Mouse (Mus musculus): Measurements from ENCODE around the gene Rab3gap1.

The Rab3gap1 gene

DNA sequence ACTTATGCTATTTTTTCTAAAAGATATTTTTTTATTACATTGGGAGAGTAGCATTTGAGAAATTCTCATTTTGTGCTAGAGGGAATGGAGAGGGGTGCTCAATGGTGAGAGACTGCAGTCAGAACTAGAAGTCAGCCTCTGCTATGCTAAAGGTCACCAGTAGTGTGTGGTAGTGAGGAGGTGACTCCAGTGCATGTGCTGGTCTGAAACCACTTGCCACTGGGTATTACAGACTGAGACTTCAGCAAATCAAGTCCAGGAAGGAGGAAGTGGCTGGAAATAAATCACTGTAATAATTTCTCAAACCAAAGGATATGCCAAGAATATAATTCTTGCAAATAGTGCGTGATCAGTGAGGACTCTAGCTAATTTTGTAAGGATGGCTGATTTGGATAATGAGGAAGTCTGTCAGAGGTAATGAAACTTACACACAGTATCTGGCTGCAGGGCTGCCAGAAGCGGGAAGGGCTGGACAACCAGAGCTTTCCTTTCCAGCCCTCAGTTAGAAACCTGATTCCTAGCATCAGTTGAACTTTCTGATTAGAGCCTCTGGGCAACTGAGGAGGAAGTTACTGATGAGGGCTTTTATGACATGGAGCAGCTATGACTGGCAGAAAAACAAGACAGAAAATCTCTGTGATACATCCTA lies 112.5 kb downstream of the Rab3gap1 start:
- no peak for DNase-seq (ENCODE audit: low read depth, low spot score)

DNA sequence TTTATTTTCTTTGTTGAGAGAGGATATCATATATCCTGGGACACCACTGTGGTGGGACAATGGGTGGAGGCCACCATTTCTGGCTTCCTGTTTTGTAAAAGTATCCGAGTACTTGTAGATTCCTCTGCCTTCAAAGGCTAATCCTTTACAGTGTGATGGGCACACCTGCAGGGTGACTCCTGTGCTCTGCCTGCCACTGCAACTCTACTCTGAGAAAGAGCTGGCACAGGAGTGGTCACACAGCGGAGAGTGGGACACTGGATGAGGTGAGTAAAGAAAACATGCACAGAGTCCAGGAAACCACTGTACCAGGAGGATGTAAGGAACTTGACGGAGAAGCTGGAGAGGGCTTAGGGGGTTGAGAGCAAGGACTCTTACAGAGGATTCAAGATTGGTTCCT lies 113.7 kb downstream of the Rab3gap1 start:
- DNase-seq (ENCODE audit: low read depth, low spot score) = no peak

DNA sequence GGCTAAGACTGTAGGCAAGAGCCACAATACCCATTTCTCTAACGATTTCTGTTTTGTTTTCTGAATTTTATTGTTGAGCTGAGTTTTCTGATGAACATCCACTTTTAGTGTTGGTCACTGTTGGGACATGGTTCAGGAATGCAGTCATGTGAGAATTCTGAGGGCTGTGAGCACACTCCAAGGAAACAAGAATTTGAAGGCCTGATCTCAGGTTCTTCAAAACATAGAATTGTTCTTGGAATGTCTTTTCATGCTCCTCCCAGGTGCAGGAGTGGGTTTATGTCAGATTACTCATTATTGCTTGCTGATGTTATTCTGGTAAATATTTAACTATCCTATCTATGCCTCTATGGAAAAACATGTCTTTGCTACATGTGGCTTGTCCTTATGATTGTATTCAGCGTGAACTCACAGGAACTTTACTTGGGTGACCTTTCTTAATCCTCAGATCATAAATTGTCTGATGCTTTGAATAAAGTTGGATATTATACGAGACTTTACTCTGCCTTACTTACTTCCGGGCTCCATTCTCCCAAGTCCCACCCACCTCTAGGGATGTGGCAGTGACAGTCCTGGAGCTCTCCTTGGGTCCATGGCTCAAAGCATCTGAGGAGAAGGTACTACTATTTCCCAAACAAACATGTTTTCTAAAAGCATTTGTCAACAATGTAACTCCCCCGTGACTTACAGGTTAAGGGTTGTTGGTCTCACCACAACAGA lies 114.9 kb downstream of the Rab3gap1 start:
- no peak for DNase-seq (ENCODE audit: low read depth, low spot score)

- no peak for DNase-seq (ENCODE audit: low read depth, low spot score)
These were observed 116.8 kb downstream of the Rab3gap1 start for GRCm38 (mm10) chr1:127985391-127985790.

DNA sequence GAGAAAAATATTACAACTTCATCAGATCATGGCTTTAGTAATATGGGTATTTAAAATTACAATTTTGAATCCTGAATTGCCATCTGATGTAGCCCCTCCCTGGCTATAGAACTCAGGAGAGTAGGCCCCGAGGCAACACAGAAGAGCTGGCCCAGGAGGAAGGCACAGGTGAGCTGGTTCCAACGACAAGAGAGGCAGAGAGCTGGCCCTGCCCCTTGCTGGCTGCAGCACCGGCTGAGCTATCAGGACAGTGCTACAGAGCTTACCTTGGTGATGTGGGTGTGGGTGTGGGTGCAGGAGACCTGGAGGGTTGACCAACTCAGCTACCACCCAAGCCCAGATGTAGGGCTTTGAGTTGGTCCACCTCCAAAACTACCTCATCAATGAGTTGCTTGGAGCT lies 119.7 kb downstream of the Rab3gap1 start:
- no peak for DNase-seq (ENCODE audit: low read depth, low spot score)

GRCm38 (mm10) chr1:127989387-127989786 lies 120.8 kb downstream of the Rab3gap1 start:
- no peak for DNase-seq (ENCODE audit: low read depth, low spot score)

DNA sequence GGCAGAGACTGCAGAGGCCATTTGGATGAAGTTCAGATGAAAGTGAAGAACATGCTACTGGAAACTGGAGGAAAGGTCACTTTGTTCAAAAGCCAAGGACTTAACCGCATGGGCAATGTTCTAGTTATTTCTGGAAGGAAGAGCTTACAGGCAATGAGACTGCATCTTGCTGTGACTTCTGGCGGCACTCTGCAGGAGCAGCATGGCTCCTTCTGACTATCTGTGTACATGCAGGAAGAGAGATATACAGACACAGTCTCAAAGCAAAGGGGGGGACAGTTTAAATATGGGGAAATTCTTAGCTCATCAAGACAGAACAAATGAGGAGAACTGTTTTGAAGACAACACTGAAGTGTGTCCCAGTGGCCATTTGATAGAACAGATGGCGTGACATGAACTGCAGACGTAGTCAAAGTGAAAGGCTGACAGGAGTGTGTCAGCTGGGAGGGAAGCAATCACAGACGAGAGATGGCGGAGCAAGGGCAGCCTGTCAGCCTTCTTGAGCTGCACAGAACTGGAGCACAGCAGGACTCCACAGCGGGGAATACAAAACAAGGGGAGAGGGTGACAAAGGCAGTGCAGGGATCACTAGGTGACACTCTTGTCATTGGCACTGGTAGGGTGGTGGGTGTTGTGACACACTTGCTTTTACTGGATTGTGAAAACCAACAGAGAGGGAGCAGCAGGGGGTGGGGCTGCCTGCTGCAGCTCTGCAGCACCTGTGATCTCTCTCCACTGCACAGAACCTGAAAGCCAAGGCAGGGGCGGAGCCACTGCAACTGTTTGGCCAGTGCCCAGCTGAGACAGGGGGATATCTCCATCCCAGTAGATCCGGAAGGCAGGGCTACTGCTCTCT lies 121.5 kb downstream of the Rab3gap1 start:
- DNase-seq (ENCODE audit: low read depth, low spot score) = no peak
